Mouse (Mus musculus): Measurements from ENCODE around the gene Thap7. TPM values are rescaled to one million over a fixed set of nuclear protein-coding genes. Genes with fewer than 3 reads are reported as not detected.

The Thap7 gene
- polyA plus RNA-seq, 1 experiment from 2014 or later, result 41.0 TPM

GRCm38 (mm10) chr16:17528276-17528675 lies 2.7 kb downstream of the Thap7 start:
- 91% methylated on average over 13 of the region's 13 CpGs for WGBS
- Histone ChIP-seq H3K9me3 (ENCODE audit: control insufficient read depth, low read length) (no peaks in the 10 kb centered on the region), H3K4me2 (replicated peaks; ENCODE audit: low read depth) (no peak overlapping the region), H3K36me3 (ENCODE audit: control insufficient read depth, insufficient read depth, low read length) (peaks cover 28% of the 10 kb centered on the region), H3K27ac (replicated peaks) (no peak overlapping the region), H3K4me3 (ENCODE audit: low read depth, low read length) (no peak overlapping the region), H3K27me3 (ENCODE audit: control insufficient read depth, insufficient read depth, low read length) (no peaks in the 10 kb centered on the region), H3K4me1 (replicated peaks; ENCODE audit: control insufficient read depth, insufficient read depth) (peaks cover 8% of the 10 kb centered on the region; the same call in 1 of the 2 replicates), H3K9ac (ENCODE audit: low read length) (no peak overlapping the region)
- ATAC-seq (ENCODE audit: low FRiP score, low TSS enrichment) (no peak), DNase-seq (ENCODE audit: low spot score) (no peak)
- TF ChIP-seq CTCF (IDR thresholded peaks at IDR 0.05; ENCODE audit: low read depth) (no peak), EP300 (optimal IDR thresholded peaks at IDR 0.05) (no peak)

- DNase-seq (ENCODE audit: low spot score), result no peak
- Histone ChIP-seq H3K9me3 (ENCODE audit: control insufficient read depth, low read length) (no peaks in the 10 kb centered on the region), H3K9ac (ENCODE audit: low read length) (no peak overlapping the region), H3K27me3 (ENCODE audit: control insufficient read depth, insufficient read depth, low read length) (no peaks in the 10 kb centered on the region), H3K4me2 (replicated peaks; ENCODE audit: low read depth) (no peak overlapping the region), H3K27ac (replicated peaks) (no peak overlapping the region), H3K4me3 (ENCODE audit: low read depth, low read length) (no peak overlapping the region), H3K4me1 (replicated peaks; ENCODE audit: control insufficient read depth, insufficient read depth) (peaks cover 8% of the 10 kb centered on the region; the same call in 1 of the 2 replicates), H3K36me3 (ENCODE audit: control insufficient read depth, insufficient read depth, low read length) (peaks cover 33% of the 10 kb centered on the region)
- TF ChIP-seq CTCF (IDR thresholded peaks at IDR 0.05; ENCODE audit: low read depth) (no peak), EP300 (optimal IDR thresholded peaks at IDR 0.05) (no peak)
- no peak for ATAC-seq (ENCODE audit: low FRiP score, low TSS enrichment)
Observed at GRCm38 (mm10) chr16:17527606-17528005, 3.3 kb downstream of the Thap7 start.

GRCm38 (mm10) chr16:17526223-17526622 lies 4.7 kb downstream of the Thap7 start:
- Histone ChIP-seq H3K4me1 (replicated peaks; ENCODE audit: control insufficient read depth, insufficient read depth) (peaks cover 3% of the 10 kb centered on the region; the same call in 1 of the 2 replicates), H3K4me3 (ENCODE audit: low read depth, low read length) (no peak overlapping the region), H3K4me2 (replicated peaks; ENCODE audit: low read depth) (no peak overlapping the region), H3K27ac (replicated peaks) (no peak overlapping the region), H3K27me3 (ENCODE audit: control insufficient read depth, insufficient read depth, low read length) (no peaks in the 10 kb centered on the region), H3K9me3 (ENCODE audit: control insufficient read depth, low read length) (no peaks in the 10 kb centered on the region), H3K36me3 (ENCODE audit: control insufficient read depth, insufficient read depth, low read length) (peaks cover 39% of the 10 kb centered on the region), H3K9ac (ENCODE audit: low read length) (no peak overlapping the region)
- ATAC-seq (ENCODE audit: low FRiP score, low TSS enrichment) (no peak), DNase-seq (ENCODE audit: low spot score) (no peak)
- TF ChIP-seq CTCF (IDR thresholded peaks at IDR 0.05; ENCODE audit: low read depth) (no peak), EP300 (optimal IDR thresholded peaks at IDR 0.05) (no peak)
- 89% methylated on average over 6 of the region's 6 CpGs for WGBS

GRCm38 (mm10) chr16:17525524-17525923 lies 5.4 kb downstream of the Thap7 start:
- Histone ChIP-seq H3K4me1 (replicated peaks; ENCODE audit: control insufficient read depth, insufficient read depth) (peaks cover 3% of the 10 kb centered on the region; the same call in 1 of the 2 replicates), H3K9me3 (ENCODE audit: control insufficient read depth, low read length) (no peaks in the 10 kb centered on the region), H3K27ac (replicated peaks) (no peak overlapping the region), H3K36me3 (ENCODE audit: control insufficient read depth, insufficient read depth, low read length) (peaks cover 42% of the 10 kb centered on the region), H3K4me3 (ENCODE audit: low read depth, low read length) (no peak overlapping the region), H3K27me3 (ENCODE audit: control insufficient read depth, insufficient read depth, low read length) (no peaks in the 10 kb centered on the region), H3K9ac (ENCODE audit: low read length) (no peak overlapping the region), H3K4me2 (replicated peaks; ENCODE audit: low read depth) (no peak overlapping the region)
- ATAC-seq (ENCODE audit: low FRiP score, low TSS enrichment), result no peak
- TF ChIP-seq EP300 (optimal IDR thresholded peaks at IDR 0.05), result no peak
- TF ChIP-seq CTCF (IDR thresholded peaks at IDR 0.05; ENCODE audit: low read depth), result no peak
- 83% methylated on average over 3 of the region's 3 CpGs for WGBS
- no peak for DNase-seq (ENCODE audit: low spot score)

- peaks cover 47% of the 10 kb centered on the region for H3K36me3 ChIP-seq (ENCODE audit: control insufficient read depth, insufficient read depth, low read length)
- H3K4me1 ChIP-seq (replicated peaks; ENCODE audit: control insufficient read depth, insufficient read depth), result no peaks in the 10 kb centered on the region
- TF ChIP-seq EP300 (optimal IDR thresholded peaks at IDR 0.05), result no peak
- no peak for TF ChIP-seq CTCF (IDR thresholded peaks at IDR 0.05; ENCODE audit: low read depth)
- H3K27ac ChIP-seq (replicated peaks), result no peak overlapping the region
- no peak for DNase-seq (ENCODE audit: low spot score)
- H3K9me3 ChIP-seq (ENCODE audit: control insufficient read depth, low read length), result no peaks in the 10 kb centered on the region
- no peak overlapping the region for H3K4me2 ChIP-seq (replicated peaks; ENCODE audit: low read depth)
- 91% methylated on average over 11 of the region's 11 CpGs for WGBS
- no peak overlapping the region for H3K4me3 ChIP-seq (ENCODE audit: low read depth, low read length)
- ATAC-seq (ENCODE audit: low FRiP score, low TSS enrichment), result no peak
- no peaks in the 10 kb centered on the region for H3K27me3 ChIP-seq (ENCODE audit: control insufficient read depth, insufficient read depth, low read length)
- H3K9ac ChIP-seq (ENCODE audit: low read length), result no peak overlapping the region
Observed at GRCm38 (mm10) chr16:17524156-17524555, 6.8 kb downstream of the Thap7 start.

- DNase-seq (ENCODE audit: low spot score), result no peak
- no peak for ATAC-seq (ENCODE audit: low FRiP score, low TSS enrichment)
- no peaks in the 10 kb centered on the region for H3K27me3 ChIP-seq (ENCODE audit: control insufficient read depth, insufficient read depth, low read length)
- no peaks in the 10 kb centered on the region for H3K4me1 ChIP-seq (replicated peaks; ENCODE audit: control insufficient read depth, insufficient read depth)
- no peak overlapping the region for H3K4me2 ChIP-seq (replicated peaks; ENCODE audit: low read depth)
- 81% methylated on average over 2 of the region's 2 CpGs for WGBS
- no peak overlapping the region for H3K4me3 ChIP-seq (ENCODE audit: low read depth, low read length)
- no peak overlapping the region for H3K9ac ChIP-seq (ENCODE audit: low read length)
- peaks cover 52% of the 10 kb centered on the region for H3K36me3 ChIP-seq (ENCODE audit: control insufficient read depth, insufficient read depth, low read length)
- H3K27ac ChIP-seq (replicated peaks), result no peak overlapping the region
- H3K9me3 ChIP-seq (ENCODE audit: control insufficient read depth, low read length), result no peaks in the 10 kb centered on the region
- TF ChIP-seq CTCF (IDR thresholded peaks at IDR 0.05; ENCODE audit: low read depth) (no peak), EP300 (optimal IDR thresholded peaks at IDR 0.05) (no peak)
Observed at GRCm38 (mm10) chr16:17518910-17519309, 12.0 kb downstream of the Thap7 start.
